Mouse (Mus musculus): ENCODE results near the gene Ppp1r11. TPM values are rescaled to one million over a fixed set of nuclear protein-coding genes. Genes with fewer than 3 reads are reported as not detected.

The Ppp1r11 gene
- 20.5 and 35.8 TPM in 2 replicates for total RNA-seq (2023)

GRCm38 (mm10) chr17:36950981-36951947 is at the start of gene Ppp1r11:
TSS of gene Ppp1r11 (minus strand) at chr17:36951741.

GRCm38 (mm10) chr17:37000863-37001262 is 49.3 kb upstream of the Ppp1r11 start, which contains the start of gene Zfp57:
TSS of gene Zfp57 (plus strand) at chr17:37001163.

GRCm38 (mm10) chr17:36989437-36989836 is 37.9 kb upstream of the Ppp1r11 start, which contains the start of gene H2-M5:
TSS of gene H2-M5 (minus strand) at chr17:36989537.

GRCm38 (mm10) chr17:36981221-36981813 is 29.8 kb upstream of the Ppp1r11 start, which contains the start of gene 2410137M14Rik:
TSS of gene 2410137M14Rik (minus strand) at chr17:36981237.

GRCm38 (mm10) chr17:36957999-36958743 is 6.6 kb upstream of the Ppp1r11 start, which contains the start of the genes Znrd1 and Znrd1as:
TSS of gene Znrd1 (minus strand) at chr17:36958559.
TSS of gene Znrd1as (plus strand) at chr17:36958592.

GRCm38 (mm10) chr17:36942791-36943471 is 8.6 kb downstream of the Ppp1r11 start, which contains the start of gene Rnf39:
TSS of gene Rnf39 (plus strand) at chr17:36942918.

Other genes starting within 250 kb of the Ppp1r11 start
- gene H2-M10.5, start 178.8 kb downstream of the Ppp1r11 start, total RNA-seq (2023): not detected in 2 replicates
- gene H2-M10.6, start 139.6 kb downstream of the Ppp1r11 start, total RNA-seq (2023): not detected in 2 replicates
- 39.9 and 52.2 TPM in 2 replicates for gene Trim26, start 114.6 kb downstream of the Ppp1r11 start, total RNA-seq (2023)
- not detected in 2 replicates for gene Trim15, start 84.5 kb downstream of the Ppp1r11 start, total RNA-seq (2023)
- gene Trim10, start 82.2 kb downstream of the Ppp1r11 start, total RNA-seq (2023): 0.52 TPM in 1 of 2 replicates, not detected in the other
- gene Trim40, start 61.6 kb downstream of the Ppp1r11 start, total RNA-seq (2023): not detected in 2 replicates
- not detected in 2 replicates for gene Trim31, start 53.6 kb downstream of the Ppp1r11 start, total RNA-seq (2023)
- not detected in 2 replicates for gene Rnf39, start 8.8 kb downstream of the Ppp1r11 start, total RNA-seq (2023)
- 30.9 and 36.7 TPM in 2 replicates for gene Znrd1, start 6.8 kb upstream of the Ppp1r11 start, total RNA-seq (2023)
- gene Znrd1as, start 6.9 kb upstream of the Ppp1r11 start, total RNA-seq (2023): 0.68 and 1.2 TPM in 2 replicates
- gene 2410137M14Rik, start 29.5 kb upstream of the Ppp1r11 start, total RNA-seq (2023): not detected in 2 replicates
- gene H2-M5, start 37.8 kb upstream of the Ppp1r11 start, total RNA-seq (2023): not detected in 2 replicates
- gene Zfp57, start 49.4 kb upstream of the Ppp1r11 start, total RNA-seq (2023): not detected in 2 replicates
- not detected in 2 replicates for gene Mog, start 71.7 kb upstream of the Ppp1r11 start, total RNA-seq (2023)
- gene Gabbr1, start 94.2 kb upstream of the Ppp1r11 start, total RNA-seq (2023): 148 and 221 TPM in 2 replicates
- gene Olfr90, start 136.8 kb upstream of the Ppp1r11 start, total RNA-seq (2023): not detected in 2 replicates
- not detected in 2 replicates for gene Olfr91, start 146.5 kb upstream of the Ppp1r11 start, total RNA-seq (2023)
- not detected in 2 replicates for gene Olfr92, start 168.3 kb upstream of the Ppp1r11 start, total RNA-seq (2023)
- gene Olfr93, start 209.8 kb upstream of the Ppp1r11 start, total RNA-seq (2023): not detected in 2 replicates
- gene Ubd, start 242.2 kb upstream of the Ppp1r11 start, total RNA-seq (2023): not detected in 2 replicates
- not detected in 2 replicates for gene Olfr94, start 249.3 kb upstream of the Ppp1r11 start, total RNA-seq (2023)

All from neutrophil, adult 65 days (primary cell).